Mouse (Mus musculus): ENCODE data around the gene Sart3. TPM values are rescaled to one million over a fixed set of nuclear protein-coding genes. Genes with fewer than 3 reads are reported as not detected.
"Not testable (repeated sequence)": the region's sequence is repeated elsewhere in the genome, so short reads cannot be mapped to it uniquely, and the experiment has no call there.

The Sart3 gene
- total and polyA plus RNA-seq, 3 experiments = 10.2 to 14.4 (median 12.2) TPM

DNA sequence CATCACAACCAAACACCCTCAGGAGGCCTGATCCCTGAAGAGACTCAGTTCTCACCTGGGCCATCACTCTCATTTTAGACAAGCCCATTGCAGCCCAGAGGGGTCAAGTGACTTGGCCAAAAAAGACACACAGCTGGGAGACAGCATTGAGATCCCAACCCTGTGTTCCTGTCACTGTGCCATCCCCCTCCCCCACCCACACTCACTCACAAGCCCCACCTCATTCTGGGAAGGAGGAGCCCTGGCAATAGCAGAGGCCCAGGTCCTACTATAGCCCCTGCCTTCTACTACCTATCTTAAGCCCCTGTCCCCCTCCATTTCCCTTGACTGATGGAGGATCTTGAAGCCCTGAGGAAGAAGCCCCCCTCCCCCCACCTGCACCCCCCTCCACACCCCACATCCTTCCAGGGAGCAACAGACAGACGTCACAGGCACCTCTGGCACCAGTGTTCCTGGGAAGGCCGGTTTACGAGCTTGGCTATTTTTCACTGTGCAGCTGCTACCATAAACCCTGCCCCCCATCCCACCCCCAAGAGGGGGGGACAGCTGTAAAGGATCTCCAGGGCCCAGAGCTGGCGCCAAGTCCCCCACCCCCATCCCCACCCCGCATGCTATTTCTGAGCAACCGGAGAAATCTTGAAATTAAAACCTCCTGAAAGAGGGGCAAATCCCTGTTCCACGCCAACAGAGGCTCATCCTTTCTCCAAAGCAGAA, 16.9 kb upstream of the Sart3 start:
- Histone ChIP-seq H3K36me3 (ENCODE audit: control insufficient read depth, insufficient read depth, low read length) (no peaks in the 10 kb centered on the region), H3K27ac (no peak overlapping the region), H3K4me3 (no peak overlapping the region), H3K27me3 (ENCODE audit: control insufficient read depth, insufficient read depth, low read length) (no peaks in the 10 kb centered on the region), H3K4me1 (ENCODE audit: control insufficient read depth, insufficient read depth, low read length) (peaks cover 1% of the 10 kb centered on the region; the same call in 1 of the 2 replicates), H3K79me2 (replicated peaks; ENCODE audit: control insufficient read depth, insufficient read depth, low read length) (no peaks in the 10 kb centered on the region), H3K9ac (ENCODE audit: low read depth, low read length) (no peak overlapping the region)
- no peak for TF ChIP-seq EP300 (IDR thresholded peaks at IDR 0.05; ENCODE audit: insufficient read depth, low read depth, low read length)
- TF ChIP-seq CTCF (IDR thresholded peaks at IDR 0.05) = no peak
- TF ChIP-seq POLR2A (IDR thresholded peaks at IDR 0.05; ENCODE audit: insufficient read depth, low read depth, low read length) = no peak
- intact Hi-C loops (cut with DNase I) = no loop called here
- 50% methylated on average over 7 of the region's 7 CpGs for WGBS
- DNase-seq = no peak

DNA sequence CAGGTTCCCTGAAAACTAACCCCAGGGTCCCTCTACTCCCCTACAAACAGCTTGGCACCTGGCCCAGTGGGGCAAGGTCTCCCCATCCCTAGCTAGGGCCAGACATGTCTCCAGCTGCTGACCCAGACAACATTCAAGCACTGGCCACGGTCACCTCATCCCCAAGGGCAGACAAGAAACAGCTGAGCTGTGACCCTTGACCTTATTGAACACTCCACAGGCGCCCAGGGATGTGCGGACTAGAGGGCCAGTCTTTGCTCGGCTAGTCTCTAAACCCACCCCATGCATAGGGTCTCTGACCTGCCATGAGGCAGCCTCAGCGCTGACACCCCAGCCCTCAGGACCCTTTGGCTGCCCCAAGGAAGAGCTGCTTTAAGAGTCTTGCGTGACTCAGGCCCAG, 16.3 kb upstream of the Sart3 start:
- H3K4me1 ChIP-seq (ENCODE audit: control insufficient read depth, insufficient read depth, low read length) = peaks cover 1% of the 10 kb centered on the region; the same call in 1 of the 2 replicates
- no peak for DNase-seq
- intact Hi-C loops (cut with DNase I) = no loop called here
- H3K27me3 ChIP-seq (ENCODE audit: control insufficient read depth, insufficient read depth, low read length) = no peaks in the 10 kb centered on the region
- H3K9ac ChIP-seq (ENCODE audit: low read depth, low read length) = no peak overlapping the region
- no peak overlapping the region for H3K4me3 ChIP-seq
- no peaks in the 10 kb centered on the region for H3K79me2 ChIP-seq (replicated peaks; ENCODE audit: control insufficient read depth, insufficient read depth, low read length)
- WGBS = 61% methylated on average over 6 of the region's 6 CpGs
- TF ChIP-seq POLR2A (IDR thresholded peaks at IDR 0.05; ENCODE audit: insufficient read depth, low read depth, low read length) = no peak
- TF ChIP-seq EP300 (IDR thresholded peaks at IDR 0.05; ENCODE audit: insufficient read depth, low read depth, low read length) = no peak
- no peak for TF ChIP-seq CTCF (IDR thresholded peaks at IDR 0.05)
- H3K27ac ChIP-seq = no peak overlapping the region
- no peaks in the 10 kb centered on the region for H3K36me3 ChIP-seq (ENCODE audit: control insufficient read depth, insufficient read depth, low read length)

- no peak overlapping the region for H3K4me3 ChIP-seq
- no peak overlapping the region for H3K27ac ChIP-seq
- H3K36me3 ChIP-seq (ENCODE audit: control insufficient read depth, insufficient read depth, low read length) = no peaks in the 10 kb centered on the region
- no peak overlapping the region for H3K9ac ChIP-seq (ENCODE audit: low read depth, low read length)
- intact Hi-C loops (cut with DNase I) = no loop called here
- TF ChIP-seq CTCF (IDR thresholded peaks at IDR 0.05) (no peak), POLR2A (IDR thresholded peaks at IDR 0.05; ENCODE audit: insufficient read depth, low read depth, low read length) (no peak), EP300 (IDR thresholded peaks at IDR 0.05; ENCODE audit: insufficient read depth, low read depth, low read length) (no peak)
- no peaks in the 10 kb centered on the region for H3K27me3 ChIP-seq (ENCODE audit: control insufficient read depth, insufficient read depth, low read length)
- no peak for DNase-seq
- WGBS = 71% methylated on average over 5 of the region's 5 CpGs
- no peaks in the 10 kb centered on the region for H3K79me2 ChIP-seq (replicated peaks; ENCODE audit: control insufficient read depth, insufficient read depth, low read length)
- peaks cover 1% of the 10 kb centered on the region; the same call in 1 of the 2 replicates for H3K4me1 ChIP-seq (ENCODE audit: control insufficient read depth, insufficient read depth, low read length)
Observed at GRCm38 (mm10) chr5:113786985-113787384, 14.7 kb upstream of the Sart3 start.

DNA sequence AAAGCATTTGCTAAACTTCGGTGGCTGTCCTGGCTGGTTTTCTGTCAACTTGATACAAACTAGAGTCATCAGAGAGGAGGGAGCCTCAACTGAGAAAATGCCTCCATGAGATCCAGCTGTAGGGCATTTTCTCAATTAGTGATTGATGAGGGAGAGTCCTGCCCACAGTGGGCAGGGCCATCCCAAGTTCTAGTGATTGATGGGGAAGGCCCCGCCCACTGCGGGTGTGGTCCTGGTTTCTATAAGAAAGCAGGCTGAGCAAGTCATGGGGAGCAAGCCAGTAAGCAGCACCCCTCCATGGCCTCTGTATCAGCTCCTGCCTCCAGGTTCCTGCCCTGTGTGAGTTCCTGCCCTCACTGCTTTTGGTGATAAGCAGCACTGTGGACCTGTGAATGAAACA, 11.8 kb upstream of the Sart3 start:
- H3K79me2 ChIP-seq (replicated peaks; ENCODE audit: control insufficient read depth, insufficient read depth, low read length); DNase-seq; H3K4me1 ChIP-seq (ENCODE audit: control insufficient read depth, insufficient read depth, low read length); H3K36me3 ChIP-seq (ENCODE audit: control insufficient read depth, insufficient read depth, low read length); H3K4me3 ChIP-seq; H3K27me3 ChIP-seq (ENCODE audit: control insufficient read depth, insufficient read depth, low read length); intact Hi-C loops (cut with DNase I); H3K9ac ChIP-seq (ENCODE audit: low read depth, low read length): not testable (repeated sequence)
- 39% methylated on average over 3 of the region's 3 CpGs for WGBS
- peak overlapping the region; percentile 36 for H3K27ac ChIP-seq

- no peaks in the 10 kb centered on the region for H3K36me3 ChIP-seq (ENCODE audit: control insufficient read depth, insufficient read depth, low read length)
- no peak overlapping the region for H3K9ac ChIP-seq (ENCODE audit: low read depth, low read length)
- H3K4me3 ChIP-seq = no peak overlapping the region
- H3K27me3 ChIP-seq (ENCODE audit: control insufficient read depth, insufficient read depth, low read length) = no peaks in the 10 kb centered on the region
- peak overlapping the region; percentile 36 for H3K27ac ChIP-seq
- TF ChIP-seq CTCF (IDR thresholded peaks at IDR 0.05) = no peak
- 0 out of 2 replicates have a peak, but pooled peaks have one; percentile 10 for TF ChIP-seq EP300 (IDR thresholded peaks at IDR 0.05; ENCODE audit: insufficient read depth, low read depth, low read length)
- TF ChIP-seq POLR2A (IDR thresholded peaks at IDR 0.05; ENCODE audit: insufficient read depth, low read depth, low read length) = no peak
- H3K4me1 ChIP-seq (ENCODE audit: control insufficient read depth, insufficient read depth, low read length) = no peaks in the 10 kb centered on the region
- WGBS = 8% methylated on average over 12 of the region's 12 CpGs
- DNase-seq = peak; percentile 64 to 77
- H3K79me2 ChIP-seq (replicated peaks; ENCODE audit: control insufficient read depth, insufficient read depth, low read length) = no peaks in the 10 kb centered on the region
- intact Hi-C loops (cut with DNase I) = no loop called here
Observed at GRCm38 (mm10) chr5:113783581-113784001, 11.3 kb upstream of the Sart3 start.

DNA sequence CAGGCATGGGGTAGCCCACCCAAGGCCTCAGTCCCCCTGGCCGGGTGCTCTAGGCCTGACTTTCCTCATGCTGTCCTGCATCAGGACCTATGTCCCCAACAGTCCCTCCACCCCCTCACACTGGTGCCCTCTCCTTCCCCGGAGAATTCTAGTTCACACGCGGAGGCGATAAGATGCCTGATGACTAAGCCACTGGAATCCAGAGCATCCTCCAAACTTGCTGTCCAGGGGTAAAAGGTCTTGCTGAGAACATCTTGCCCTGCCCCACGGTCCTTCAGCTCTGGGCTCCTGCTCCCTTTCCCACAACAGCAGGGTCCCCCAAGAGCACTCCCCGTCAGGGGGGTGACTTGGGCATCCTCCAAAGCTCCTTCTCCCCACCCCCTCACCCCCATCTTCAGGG, 10.3 kb upstream of the Sart3 start:
- WGBS = 48% methylated on average over 7 of the region's 7 CpGs
- Histone ChIP-seq H3K4me1 (ENCODE audit: control insufficient read depth, insufficient read depth, low read length) (no peaks in the 10 kb centered on the region), H3K79me2 (replicated peaks; ENCODE audit: control insufficient read depth, insufficient read depth, low read length) (no peaks in the 10 kb centered on the region), H3K4me3 (no peak overlapping the region), H3K27me3 (ENCODE audit: control insufficient read depth, insufficient read depth, low read length) (no peaks in the 10 kb centered on the region), H3K36me3 (ENCODE audit: control insufficient read depth, insufficient read depth, low read length) (no peaks in the 10 kb centered on the region), H3K27ac (no peak overlapping the region; the same call in 1 of the 2 replicates), H3K9ac (ENCODE audit: low read depth, low read length) (no peak overlapping the region)
- intact Hi-C loops (cut with DNase I) = no loop called here
- peak in 1 of 2 experiments; percentile 25 for DNase-seq
- TF ChIP-seq POLR2A (IDR thresholded peaks at IDR 0.05; ENCODE audit: insufficient read depth, low read depth, low read length) (no peak), CTCF (IDR thresholded peaks at IDR 0.05) (no peak), EP300 (IDR thresholded peaks at IDR 0.05; ENCODE audit: insufficient read depth, low read depth, low read length) (no peak)
